ENCODE assay signal across 21 mouse cellular contexts in genomic region chr3:109243491-109243890, GRCm38 (mm10).
DNase-seq lines count a peak whose midpoint lies in the region; ATAC-seq lines count a peak whose summit lies in the region.
"Had no signal": no experiment of that assay in that cellular context is flagged by ENCODE, and none has a peak within 500 bp of the region (broad histone marks: within the 10 kb centered on the region; RNA-seq: fewer than 3 reads in every experiment).

No protein-coding gene starts in this region.

- no peak overlapping the region for H3K27ac ChIP-seq in forebrain, embryonic 12.5 days

- no peak overlapping the region for H3K4me3 ChIP-seq in forebrain, embryonic 12.5 days (replicated peaks)

- H3K27me3 ChIP-seq in forebrain, embryonic 12.5 days: no peaks in the 10 kb centered on the region
- H3K27me3 ChIP-seq: CH12.LX, Patski had no signal

- H3K4me1 ChIP-seq in forebrain, embryonic 12.5 days: no peaks in the 10 kb centered on the region

- WGBS in forebrain, embryonic 12.5 days: 93% methylated on average over 1 of the region's 1 CpGs

- intact Hi-C loops in heart, postnatal 36 days (cut with DNase I): no loop called here

- DNase-seq in NIH3T3 (ENCODE audit: low read depth) (peak; percentile 57), adipocyte (ENCODE audit: low spot score) (peak; percentile 74)
- DNase-seq in heart, postnatal 36 days: no peak
- DNase-seq: adrenal gland, adult 2 months; adrenal gland, adult 8-10 months; adrenal gland, postnatal 10 days; adrenal gland, postnatal 14 days; adrenal gland, postnatal 25 days; adrenal gland, postnatal 36 days; B cell, adult 2 months; cerebellum, adult 11 months; cerebellum, adult 11-12 months; cerebellum, adult 18-20 months; cerebellum, adult 2 months; cerebellum, adult 8-10 months had no signal

- no peaks in the 10 kb centered on the region for H3K9me3 ChIP-seq in forebrain, embryonic 12.5 days

- ATAC-seq in forebrain, embryonic 12.5 days (ENCODE audit: low FRiP score): no peak
- ATAC-seq: activated CD4-positive, CD25-positive, alpha-beta regulatory T cell, adult 4 months; CD4-positive, CD25-positive, alpha-beta regulatory T cell, adult 4 months; Patski had no signal

- H3K4me2 ChIP-seq in forebrain, embryonic 12.5 days: no peak overlapping the region

- H3K36me3 ChIP-seq in forebrain, embryonic 12.5 days (replicated peaks): no peaks in the 10 kb centered on the region
- H3K36me3 ChIP-seq: G1E had no signal

- no peak overlapping the region for H3K9ac ChIP-seq in forebrain, embryonic 12.5 days

Comparison
In these comparisons a context has a peak if more than half of its experiments do, and no peak if none do; other contexts are left out.
1. DNase-seq: peak in NIH3T3 (single experiment) and adipocyte (single experiment); none in heart, postnatal 36 days (0 of 2).